Mouse (Mus musculus) ovary, adult 18-20 months (tissue): ENCODE data around the gene Zfp62.

ENCODE experiments used
- DNase-seq: peaks from one replicate; pipeline ENCODE4 v3.0.0; 2022; ENCODE audit warnings: low spot score, mixed read lengths

Gene Zfp62

GRCm38 (mm10) chr11:49248974-49249700 lies 46.0 kb downstream of the Zfp62 start:
- DNase-seq, result no peak

GRCm38 (mm10) chr11:49249811-49250421 lies 46.8 kb downstream of the Zfp62 start:
- no peak for DNase-seq

GRCm38 (mm10) chr11:49250422-49251379 lies 47.6 kb downstream of the Zfp62 start:
- DNase-seq, result peak; percentile 87

- no peak for DNase-seq
These were observed 48.3 kb downstream of the Zfp62 start for GRCm38 (mm10) chr11:49251380-49251761.

GRCm38 (mm10) chr11:49252048-49252447 lies 49.0 kb downstream of the Zfp62 start:
- no peak for DNase-seq

- DNase-seq, result no peak
These were observed 49.9 kb downstream of the Zfp62 start for GRCm38 (mm10) chr11:49253035-49253434.

GRCm38 (mm10) chr11:49259296-49259695 lies 56.2 kb downstream of the Zfp62 start:
- no peak for DNase-seq

GRCm38 (mm10) chr11:49259829-49260228 lies 56.7 kb downstream of the Zfp62 start:
- DNase-seq, result no peak

- DNase-seq, result peak; percentile 59
These were observed 57.7 kb downstream of the Zfp62 start for GRCm38 (mm10) chr11:49260598-49261312.

GRCm38 (mm10) chr11:49261313-49261855 lies 58.3 kb downstream of the Zfp62 start:
- DNase-seq, result no peak

GRCm38 (mm10) chr11:49262286-49262685 lies 59.2 kb downstream of the Zfp62 start:
- DNase-seq, result no peak

GRCm38 (mm10) chr11:49263149-49263548 lies 60.1 kb downstream of the Zfp62 start:
- no peak for DNase-seq

- DNase-seq, result no peak
These were observed 61.0 kb downstream of the Zfp62 start for GRCm38 (mm10) chr11:49264081-49264480.

GRCm38 (mm10) chr11:49264622-49265021 lies 61.5 kb downstream of the Zfp62 start:
- DNase-seq, result no peak

GRCm38 (mm10) chr11:49265101-49265500 lies 62.0 kb downstream of the Zfp62 start:
- DNase-seq, result no peak

GRCm38 (mm10) chr11:49266671-49267070 lies 63.6 kb downstream of the Zfp62 start:
- DNase-seq, result no peak

GRCm38 (mm10) chr11:49267316-49267715 lies 64.2 kb downstream of the Zfp62 start:
- DNase-seq, result no peak

GRCm38 (mm10) chr11:49267970-49268579 lies 65.0 kb downstream of the Zfp62 start:
- DNase-seq, result no peak
